Mouse (Mus musculus) midbrain, postnatal 0 days (tissue): ENCODE results near the gene Ttc39a. TPM values are rescaled to one million over a fixed set of nuclear protein-coding genes. Genes with fewer than 3 reads are reported as not detected.
A peak's percentile ranks its signal among the peaks of the same experiment; 100 is the strongest.

Experiments used
- ATAC-seq: fragments of 200-750 bp; cut with Nextera tagmentation; 2 replicates; pipeline ENCODE4 v1.8.0; 2017; ENCODE audit warnings: moderate number of reproducible peaks, mild to moderate bottlenecking, moderate TSS enrichment, moderate library complexity; ENCODE audit not compliant: low FRiP score
- DNase-seq: peaks from one replicate; pipeline ENCODE4 v3.0.0-alpha.2; 2015; ENCODE audit warnings: low spot score
- H3K27ac ChIP-seq: fragments of 300-500 bp; sonication (generic); 2 replicates; pipeline ENCODE4 v1.5.1; 2014; ENCODE audit warnings: low read depth, mild to moderate bottlenecking, low read length, mixed read lengths
- H3K27me3 ChIP-seq: fragments of 300-500 bp; sonication (generic); 2 replicates; pipeline ENCODE4 v1.6.1; 2014; ENCODE audit warnings: low read length, control low read depth, mixed read lengths; ENCODE audit not compliant: insufficient read depth
- H3K36me3 ChIP-seq: fragments of 300-500 bp; sonication (generic); 2 replicates; pipeline ENCODE4 v1.6.1; 2014; ENCODE audit warnings: low read length, control low read depth, mixed read lengths; ENCODE audit not compliant: insufficient read depth
- H3K4me1 ChIP-seq: fragments of 300-500 bp; sonication (generic); 2 replicates; pipeline ENCODE4 v1.6.1; 2014; ENCODE audit warnings: mild to moderate bottlenecking, control low read depth, antibody characterized with exemption, low read length, mixed read lengths; ENCODE audit not compliant: insufficient read depth
- H3K4me2 ChIP-seq: fragments of 300-500 bp; sonication (generic); 2 replicates; pipeline ENCODE4 v1.6.1; 2014; ENCODE audit warnings: low read depth, mild to moderate bottlenecking, low read length, mixed read lengths; ENCODE audit not compliant: poor library complexity, severe bottlenecking
- H3K4me3 ChIP-seq: fragments of 300-500 bp; sonication (generic); 2 replicates; pipeline ENCODE4 v1.5.1; 2014; ENCODE audit warnings: low read depth, mild to moderate bottlenecking, low read length, moderate library complexity
- H3K9ac ChIP-seq: fragments of 300-500 bp; sonication (generic); replicated peaks from 2 replicates; pipeline ENCODE4 v1.6.1; 2014; ENCODE audit warnings: mild to moderate bottlenecking, low read length, moderate library complexity, mixed read lengths; ENCODE audit not compliant: poor library complexity, severe bottlenecking
- H3K9me3 ChIP-seq: fragments of 300-500 bp; sonication (generic); 2 replicates; pipeline ENCODE4 v1.6.1; 2016; ENCODE audit warnings: low read length, control low read depth
- CTCF ChIP-seq: IDR thresholded peaks from 2 replicates; pipeline ENCODE4 v1.5.1; 2016; ENCODE audit warnings: antibody characterized with exemption, mild to moderate bottlenecking
- WGBS: fragments of 180-500 bp; shearing (Covaris S2); extraction: QIAGEN DNeasy Blood & Tissue Kit; methylation state at CpG from one replicate; pipeline ENCODE4 v1.1.7; 2014; 5-methylcytosine and 5-hydroxymethylcytosine counted together
- polyA plus RNA-seq: library from polyadenylated mRNA; unstranded; fragments of >200 nt; fragmentation: Nextera tagmentation; extraction: Ambion mirVana; gene quantifications from 2 replicates; pipeline ENCODE4 v1.2.1, GENCODE M21; 2015
- total RNA-seq: library from RNA; depleted of rRNA; stranded (reverse); fragments of >200 nt; gene quantifications from 2 replicates; pipeline ENCODE4 v1.2.3, GENCODE M21; 2014

The Ttc39a gene
- total and polyA plus RNA-seq, 2 experiments from 2014 or later, result 3.2 to 4.7 TPM

DNA sequence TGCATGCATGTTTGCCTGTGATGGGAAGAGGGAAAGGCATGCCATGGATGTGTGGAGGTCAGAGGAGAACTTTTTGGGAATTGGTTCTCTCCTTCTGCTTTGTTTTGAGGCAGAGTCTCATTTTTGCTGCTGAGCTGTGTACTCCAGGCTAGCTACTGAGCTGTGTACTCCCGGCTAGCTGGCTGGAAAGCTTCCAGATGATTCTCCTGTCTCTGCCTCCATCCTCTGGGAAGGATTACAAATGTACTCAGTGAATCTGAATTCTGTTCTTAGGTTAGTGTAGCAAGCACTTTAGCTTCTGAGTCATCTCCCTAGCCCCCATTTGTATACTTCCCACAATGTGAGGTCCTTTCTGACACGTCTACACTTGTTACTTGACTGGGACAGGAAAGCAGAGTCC lies 17.0 kb downstream of the Ttc39a start:
- no peaks in the 10 kb centered on the region for H3K9me3 ChIP-seq
- H3K36me3 ChIP-seq, result no peaks in the 10 kb centered on the region
- H3K27ac ChIP-seq, result no peak overlapping the region
- no peak overlapping the region for H3K4me3 ChIP-seq
- H3K27me3 ChIP-seq, result no peaks in the 10 kb centered on the region
- 75% methylated on average over 2 of the region's 2 CpGs for WGBS
- ATAC-seq (no peak), DNase-seq (no peak)
- H3K9ac ChIP-seq, result no peak overlapping the region
- TF ChIP-seq CTCF, result no peak
- no peaks in the 10 kb centered on the region for H3K4me1 ChIP-seq
- H3K4me2 ChIP-seq, result no peak overlapping the region

DNA sequence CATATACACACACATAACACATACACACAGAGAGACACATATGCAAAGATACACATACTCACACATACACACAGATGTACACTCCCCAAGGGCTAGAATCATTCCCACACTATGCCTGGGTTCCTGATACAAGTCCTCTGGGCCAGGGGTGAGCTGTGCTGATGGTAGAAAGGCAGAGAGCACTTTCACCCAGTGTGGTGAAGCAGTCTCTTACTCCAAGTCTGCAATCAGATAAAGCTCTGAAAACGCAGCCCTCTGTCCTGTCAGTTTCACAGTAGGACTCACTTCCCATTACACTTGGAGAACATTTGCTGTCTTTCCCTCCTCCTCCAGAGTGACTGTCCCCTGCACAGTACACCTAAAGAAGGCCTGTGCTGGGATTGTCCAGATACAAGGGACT lies 20.6 kb downstream of the Ttc39a start:
- ATAC-seq, result no peak
- H3K4me2 ChIP-seq, result no peak overlapping the region
- H3K9me3 ChIP-seq, result no peaks in the 10 kb centered on the region
- no peaks in the 10 kb centered on the region for H3K36me3 ChIP-seq
- H3K4me3 ChIP-seq, result no peak overlapping the region
- H3K27ac ChIP-seq, result no peak overlapping the region
- H3K27me3 ChIP-seq, result no peaks in the 10 kb centered on the region
- no peak for DNase-seq
- H3K9ac ChIP-seq, result no peak overlapping the region
- no peak for TF ChIP-seq CTCF
- H3K4me1 ChIP-seq, result no peaks in the 10 kb centered on the region
- 68% methylated on average over 1 of the region's 1 CpGs for WGBS

DNA sequence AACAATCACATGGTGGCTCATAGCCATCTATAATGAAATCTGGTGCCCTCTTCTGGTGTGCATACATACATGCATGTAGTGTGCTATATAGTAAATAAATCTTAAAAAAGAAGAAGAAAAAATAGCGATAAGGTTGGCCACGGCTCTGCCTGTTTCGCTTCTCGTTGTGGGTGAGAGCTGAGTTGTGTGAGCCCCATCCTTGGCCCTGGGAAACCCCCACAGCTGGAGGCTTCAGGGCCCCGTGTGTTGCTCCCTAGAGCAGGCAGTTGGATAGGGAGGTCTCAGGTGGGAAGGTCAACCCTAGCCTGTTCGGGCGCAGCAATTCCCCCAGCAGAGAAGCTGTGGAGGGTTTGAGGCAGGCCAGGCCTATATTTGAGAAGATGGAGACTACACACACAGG lies 23.8 kb downstream of the Ttc39a start:
- no peak overlapping the region for H3K4me3 ChIP-seq
- no peak overlapping the region for H3K27ac ChIP-seq
- no peaks in the 10 kb centered on the region for H3K4me1 ChIP-seq
- 92% methylated on average over 7 of the region's 7 CpGs for WGBS
- no peak for TF ChIP-seq CTCF
- no peak overlapping the region for H3K4me2 ChIP-seq
- H3K36me3 ChIP-seq, result no peaks in the 10 kb centered on the region
- H3K9ac ChIP-seq, result no peak overlapping the region
- no peaks in the 10 kb centered on the region for H3K27me3 ChIP-seq
- no peaks in the 10 kb centered on the region for H3K9me3 ChIP-seq
- DNase-seq (no peak), ATAC-seq (no peak)

DNA sequence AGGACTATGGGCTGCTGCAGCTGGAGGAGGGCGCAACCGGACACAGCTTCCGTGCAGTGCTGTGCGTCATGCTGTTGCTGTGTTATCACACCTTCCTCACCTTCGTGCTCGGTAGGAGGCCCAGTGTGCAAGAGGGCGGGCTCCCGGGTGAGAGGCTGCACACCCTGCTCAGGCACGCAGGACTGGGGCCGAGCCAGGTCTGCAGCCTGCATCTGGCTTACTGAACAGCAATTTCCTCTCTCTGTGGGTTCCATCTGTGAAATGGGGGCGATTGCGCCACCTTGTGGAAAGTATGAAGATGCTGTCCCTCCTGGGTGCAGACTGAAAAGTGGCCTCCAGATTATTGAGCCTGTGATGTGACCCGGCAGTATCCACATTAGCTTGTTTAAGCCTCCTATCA lies 24.4 kb downstream of the Ttc39a start:
- Histone ChIP-seq H3K4me3 (no peak overlapping the region), H3K4me1 (no peaks in the 10 kb centered on the region), H3K36me3 (no peaks in the 10 kb centered on the region), H3K9ac (no peak overlapping the region), H3K9me3 (no peaks in the 10 kb centered on the region), H3K27me3 (no peaks in the 10 kb centered on the region), H3K27ac (no peak overlapping the region), H3K4me2 (no peak overlapping the region)
- ATAC-seq (no peak), DNase-seq (peak; percentile 9)
- 54% methylated on average over 13 of the region's 13 CpGs for WGBS
- TF ChIP-seq CTCF, result peak; percentile 68

DNA sequence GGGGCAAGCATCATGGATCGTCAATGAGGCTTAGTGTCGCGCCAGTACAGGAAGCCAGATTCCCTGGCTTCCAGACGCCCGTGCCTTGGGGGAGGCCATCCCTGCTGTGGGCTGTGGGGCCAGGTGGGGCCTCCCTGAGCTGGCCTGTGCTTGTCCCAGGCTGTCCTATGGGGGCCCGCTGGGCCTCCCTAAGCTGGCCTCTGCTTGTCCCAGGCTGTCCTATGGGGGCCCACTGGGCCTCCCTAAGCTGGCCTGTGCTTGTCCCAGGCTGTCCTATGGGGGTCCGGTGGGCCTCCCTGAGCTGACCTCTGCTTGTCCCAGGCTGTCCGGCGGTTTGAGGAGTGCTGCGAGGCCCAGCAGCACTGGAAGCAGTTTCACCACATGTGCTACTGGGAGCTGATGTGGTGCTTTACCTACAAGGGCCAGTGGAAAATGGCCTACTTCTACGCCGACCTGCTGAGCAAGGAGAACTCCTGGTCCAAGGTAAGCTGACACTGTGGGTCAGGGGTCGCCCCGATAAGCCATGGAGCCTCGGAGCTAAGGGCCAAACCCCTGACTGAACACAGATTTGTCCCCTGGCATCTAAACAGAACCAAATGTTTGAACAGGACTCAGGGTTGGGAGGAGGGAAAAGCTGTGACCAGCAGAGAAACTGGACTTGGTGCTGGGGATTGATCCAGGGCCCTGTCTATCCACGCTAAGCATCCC lies 26.4 kb downstream of the Ttc39a start:
- no peak for TF ChIP-seq CTCF
- no peak overlapping the region for H3K4me2 ChIP-seq
- no peaks in the 10 kb centered on the region for H3K27me3 ChIP-seq
- no peaks in the 10 kb centered on the region for H3K4me1 ChIP-seq
- H3K36me3 ChIP-seq, result no peaks in the 10 kb centered on the region
- 75% methylated on average over 16 of the region's 16 CpGs for WGBS
- no peak overlapping the region for H3K4me3 ChIP-seq
- H3K9me3 ChIP-seq, result no peaks in the 10 kb centered on the region
- no peak for ATAC-seq
- H3K9ac ChIP-seq, result no peak overlapping the region
- DNase-seq, result no peak
- H3K27ac ChIP-seq, result no peak overlapping the region

GRCm38 (mm10) chr4:109433641-109434040 lies 27.2 kb downstream of the Ttc39a start:
- ATAC-seq, result no peak
- H3K27me3 ChIP-seq, result no peaks in the 10 kb centered on the region
- WGBS, result 76% methylated on average over 6 of the region's 6 CpGs
- H3K4me3 ChIP-seq, result no peak overlapping the region
- H3K36me3 ChIP-seq, result no peaks in the 10 kb centered on the region
- TF ChIP-seq CTCF, result no peak
- no peak for DNase-seq
- no peak overlapping the region for H3K9ac ChIP-seq
- no peaks in the 10 kb centered on the region for H3K9me3 ChIP-seq
- no peak overlapping the region for H3K4me2 ChIP-seq
- H3K27ac ChIP-seq, result no peak overlapping the region
- H3K4me1 ChIP-seq, result no peaks in the 10 kb centered on the region
